Mouse (Mus musculus): ENCODE results near the gene Bfsp1. TPM values are rescaled to one million over a fixed set of nuclear protein-coding genes. Genes with fewer than 3 reads are reported as not detected.

Gene Bfsp1
- total and polyA plus RNA-seq, 3 experiments: 2.7 to 3.4 TPM; not detected in 1

DNA sequence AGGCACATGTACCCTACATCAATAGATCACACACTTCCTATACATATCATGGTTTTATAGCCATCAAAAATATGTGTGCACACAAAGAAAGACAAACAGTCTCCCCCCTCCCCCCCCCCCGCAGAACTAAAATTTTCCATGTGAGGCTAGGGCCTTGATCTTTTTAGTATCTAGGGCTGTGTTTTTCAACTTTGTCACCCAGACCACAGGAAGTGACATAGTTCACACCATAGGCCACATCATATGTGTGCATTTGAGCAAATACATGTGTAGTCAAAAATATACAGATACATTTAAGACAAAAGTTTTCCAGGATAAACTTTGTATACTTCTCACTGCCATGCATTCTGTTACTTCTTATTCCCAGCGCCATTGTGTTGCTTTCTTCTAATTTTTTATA is 23.5 kb downstream of the Bfsp1 start:
- peaks cover 7 to 9% of the 10 kb centered on the region in 2 experiments for H3K4me1 ChIP-seq (ENCODE audit: control insufficient read depth in 1 of 2, insufficient read depth in 2 of 2, low read length in 2 of 2)
- TF ChIP-seq E2F4 (IDR thresholded peaks at IDR 0.05; ENCODE audit: borderline replicate concordance, low read depth, low read length) (no peak), RAD21 (IDR thresholded peaks at IDR 0.05; ENCODE audit: low read depth, low read length) (no peak), BHLHE40 (IDR thresholded peaks at IDR 0.05; ENCODE audit: borderline replicate concordance, low read depth, low read length) (no peak), MYC (IDR thresholded peaks at IDR 0.05; ENCODE audit: low read depth, low read length) (no peak), USF2 (IDR thresholded peaks at IDR 0.05; ENCODE audit: borderline replicate concordance in 1 of 2, insufficient read depth in 1 of 2, low read depth in 1 of 2, low read length in 2 of 2) (no peak), CTCF (IDR thresholded peaks at IDR 0.05 in 2 of 3, conservative IDR thresholded peaks at IDR 0.05 in 1 of 3; ENCODE audit: control insufficient read depth in 1 of 3, insufficient read depth in 1 of 3, low read depth in 2 of 3, low read length in 3 of 3, poor library complexity in 1 of 3, severe bottlenecking in 1 of 3) (no peak), SIN3A (IDR thresholded peaks at IDR 0.05; ENCODE audit: low read length) (no peak)
- H3K9me3 ChIP-seq (replicated peaks; ENCODE audit: insufficient read depth, low read length): no peaks in the 10 kb centered on the region
- H3K79me2 ChIP-seq (ENCODE audit: control insufficient read depth, insufficient read depth, low read length, poor library complexity): no peaks in the 10 kb centered on the region
- no peak overlapping the region for H3K27ac ChIP-seq (ENCODE audit: control insufficient read depth, low read depth, low read length)
- H3K27me3 ChIP-seq (ENCODE audit: control insufficient read depth in 1 of 2, insufficient read depth in 2 of 2, low read length in 2 of 2): no peaks in the 10 kb centered on the region
- DNase-seq (ENCODE audit: low read depth, low spot score): no peak
- H3K36me3 ChIP-seq (ENCODE audit: control insufficient read depth in 1 of 2, insufficient read depth in 2 of 2, low read length in 2 of 2): peaks cover 0 to 3% of the 10 kb centered on the region in 2 experiments; a peak in 2 of 4 replicates
- no peak overlapping the region for H3K4me3 ChIP-seq (ENCODE audit: control insufficient read depth in 1 of 2, insufficient read depth in 1 of 2, low read depth in 2 of 2, low read length in 2 of 2)
- H3K9ac ChIP-seq (ENCODE audit: control insufficient read depth, low read depth, low read length, poor library complexity, severe bottlenecking): no peak overlapping the region

GRCm38 (mm10) chr2:143838698-143839097 is 24.3 kb downstream of the Bfsp1 start:
- no peaks in the 10 kb centered on the region for H3K9me3 ChIP-seq (replicated peaks; ENCODE audit: insufficient read depth, low read length)
- no peak overlapping the region for H3K27ac ChIP-seq (ENCODE audit: control insufficient read depth, low read depth, low read length)
- peak; percentile 81 for DNase-seq (ENCODE audit: low read depth, low spot score)
- H3K4me1 ChIP-seq (ENCODE audit: control insufficient read depth in 1 of 2, insufficient read depth in 2 of 2, low read length in 2 of 2): peaks cover 7 to 9% of the 10 kb centered on the region in 2 experiments
- no peaks in the 10 kb centered on the region for H3K79me2 ChIP-seq (ENCODE audit: control insufficient read depth, insufficient read depth, low read length, poor library complexity)
- H3K9ac ChIP-seq (ENCODE audit: control insufficient read depth, low read depth, low read length, poor library complexity, severe bottlenecking): no peak overlapping the region
- H3K4me3 ChIP-seq (ENCODE audit: control insufficient read depth in 1 of 2, insufficient read depth in 1 of 2, low read depth in 2 of 2, low read length in 2 of 2): no peak overlapping the region
- H3K27me3 ChIP-seq (ENCODE audit: control insufficient read depth in 1 of 2, insufficient read depth in 2 of 2, low read length in 2 of 2): no peaks in the 10 kb centered on the region
- TF ChIP-seq ZMIZ1 (IDR thresholded peaks at IDR 0.05; ENCODE audit: low read depth, low read length) (no peak), USF1 (IDR thresholded peaks at IDR 0.05; ENCODE audit: low read depth, low read length) (no peak), POLR2AphosphoS2 (IDR thresholded peaks at IDR 0.05; ENCODE audit: low read length) (no peak), HCFC1 (IDR thresholded peaks at IDR 0.05; ENCODE audit: low read depth, low read length) (no peak), E2F4 (IDR thresholded peaks at IDR 0.05; ENCODE audit: borderline replicate concordance, low read depth, low read length) (no peak), MXI1 (IDR thresholded peaks at IDR 0.05; ENCODE audit: low read depth, low read length) (peak; percentile 76), MAZ (IDR thresholded peaks at IDR 0.05; ENCODE audit: low read depth, low read length) (no peak), ETS1 (IDR thresholded peaks at IDR 0.05; ENCODE audit: low read depth, low read length) (0 out of 2 replicates have a peak, but pooled peaks have one; percentile 33), SMC3 (IDR thresholded peaks at IDR 0.05; ENCODE audit: low read depth, low read length) (peak; percentile 73), KAT2A (conservative IDR thresholded peaks at IDR 0.05; ENCODE audit: low read depth, low read length) (no peak), TAL1 (IDR thresholded peaks at IDR 0.05; ENCODE audit: low read length) (peak; percentile 13; the same call in 1 of the 2 replicates), MYC (IDR thresholded peaks at IDR 0.05; ENCODE audit: low read depth, low read length) (peak; percentile 79), GABPA (IDR thresholded peaks at IDR 0.05; ENCODE audit: low read depth, low read length) (no peak), MAX (IDR thresholded peaks at IDR 0.05; ENCODE audit: low read length) (peak; percentile 78), JUND (IDR thresholded peaks at IDR 0.05; ENCODE audit: low read depth, low read length) (no peak), ZC3H11A (IDR thresholded peaks at IDR 0.05; ENCODE audit: low read depth, low read length) (peak; percentile 52), GATA1 (IDR thresholded peaks at IDR 0.05; ENCODE audit: low read depth, low read length) (peak; percentile 59; the same call in 1 of the 2 replicates), EP300 (IDR thresholded peaks at IDR 0.05; ENCODE audit: low read depth in 1 of 2, low read length in 2 of 2) (peak; percentile 61 to 62), BHLHE40 (IDR thresholded peaks at IDR 0.05; ENCODE audit: borderline replicate concordance, low read depth, low read length) (no peak), SIN3A (IDR thresholded peaks at IDR 0.05; ENCODE audit: low read length) (peak; percentile 63), ELF1 (IDR thresholded peaks at IDR 0.05; ENCODE audit: low read depth, low read length) (no peak), RAD21 (IDR thresholded peaks at IDR 0.05; ENCODE audit: low read depth, low read length) (peak; percentile 56), CTCF (IDR thresholded peaks at IDR 0.05 in 2 of 3, conservative IDR thresholded peaks at IDR 0.05 in 1 of 3; ENCODE audit: control insufficient read depth in 1 of 3, insufficient read depth in 1 of 3, low read depth in 2 of 3, low read length in 3 of 3, poor library complexity in 1 of 3, severe bottlenecking in 1 of 3) (peak; percentile 40 to 63 (median 42)), RCOR1 (IDR thresholded peaks at IDR 0.05; ENCODE audit: low read depth, low read length) (peak; percentile 26; the same call in 1 of the 2 replicates), TCF12 (IDR thresholded peaks at IDR 0.05; ENCODE audit: low read depth, low read length) (0 out of 2 replicates have a peak, but pooled peaks have one; percentile 39)
- peaks cover 0 to 3% of the 10 kb centered on the region in 2 experiments; a peak in 2 of 4 replicates for H3K36me3 ChIP-seq (ENCODE audit: control insufficient read depth in 1 of 2, insufficient read depth in 2 of 2, low read length in 2 of 2)
